Mouse (Mus musculus) heart, embryonic 12.5 days (tissue): ENCODE results near the gene Slc7a7. TPM values are rescaled to one million over a fixed set of nuclear protein-coding genes. Genes with fewer than 3 reads are reported as not detected.

Experiments
- ATAC-seq: fragments of 200-750 bp; cut with Nextera tagmentation; 2 replicates; pipeline ENCODE4 v1.8.0; 2017; ENCODE audit warnings: moderate TSS enrichment, moderate library complexity; ENCODE audit not compliant: insufficient number of reproducible peaks, low FRiP score
- H3K27ac ChIP-seq: fragments of 300-500 bp; sonication (generic); 2 replicates; pipeline ENCODE4 v1.5.1; 2016; ENCODE audit warnings: mild to moderate bottlenecking, moderate library complexity; ENCODE audit not compliant: poor library complexity, severe bottlenecking
- H3K27me3 ChIP-seq: fragments of 300-500 bp; sonication (generic); replicated peaks from 2 replicates; pipeline ENCODE4 v1.6.1; 2016; ENCODE audit warnings: mild to moderate bottlenecking, moderate library complexity
- H3K36me3 ChIP-seq: fragments of 300-500 bp; sonication (generic); 2 replicates; pipeline ENCODE4 v1.6.1; 2016; ENCODE audit warnings: mild to moderate bottlenecking, moderate library complexity
- H3K4me1 ChIP-seq: fragments of 300-500 bp; sonication (generic); replicated peaks from 2 replicates; pipeline ENCODE4 v1.6.1; 2016; ENCODE audit warnings: mild to moderate bottlenecking
- H3K4me2 ChIP-seq: fragments of 300-500 bp; sonication (generic); 2 replicates; pipeline ENCODE4 v1.6.1; 2016; ENCODE audit warnings: mild to moderate bottlenecking, moderate library complexity
- H3K4me3 ChIP-seq: fragments of 300-500 bp; sonication (generic); 2 replicates; pipeline ENCODE4 v1.5.1; 2016; ENCODE audit warnings: mild to moderate bottlenecking
- H3K9ac ChIP-seq: fragments of 300-500 bp; sonication (generic); 2 replicates; pipeline ENCODE4 v1.6.1; 2016; ENCODE audit warnings: mild to moderate bottlenecking, moderate library complexity
- H3K9me3 ChIP-seq: fragments of 300-500 bp; sonication (generic); replicated peaks from 2 replicates; pipeline ENCODE4 v1.6.1; 2016; ENCODE audit warnings: mild to moderate bottlenecking, moderate library complexity
- WGBS: fragments of 180-500 bp; shearing (Covaris S2); methylation state at CpG from one replicate; pipeline ENCODE4 v1.1.7; 2016; 5-methylcytosine and 5-hydroxymethylcytosine counted together
- polyA plus RNA-seq: library from polyadenylated mRNA; unstranded; fragments of >200 nt; fragmentation: Nextera tagmentation; extraction: Ambion mirVana; gene quantifications from 2 replicates; pipeline ENCODE4 v1.2.1, GENCODE M21; 2016

Gene Slc7a7
- polyA plus RNA-seq, 1 experiment from 2014 or later: 8.0 TPM

DNA sequence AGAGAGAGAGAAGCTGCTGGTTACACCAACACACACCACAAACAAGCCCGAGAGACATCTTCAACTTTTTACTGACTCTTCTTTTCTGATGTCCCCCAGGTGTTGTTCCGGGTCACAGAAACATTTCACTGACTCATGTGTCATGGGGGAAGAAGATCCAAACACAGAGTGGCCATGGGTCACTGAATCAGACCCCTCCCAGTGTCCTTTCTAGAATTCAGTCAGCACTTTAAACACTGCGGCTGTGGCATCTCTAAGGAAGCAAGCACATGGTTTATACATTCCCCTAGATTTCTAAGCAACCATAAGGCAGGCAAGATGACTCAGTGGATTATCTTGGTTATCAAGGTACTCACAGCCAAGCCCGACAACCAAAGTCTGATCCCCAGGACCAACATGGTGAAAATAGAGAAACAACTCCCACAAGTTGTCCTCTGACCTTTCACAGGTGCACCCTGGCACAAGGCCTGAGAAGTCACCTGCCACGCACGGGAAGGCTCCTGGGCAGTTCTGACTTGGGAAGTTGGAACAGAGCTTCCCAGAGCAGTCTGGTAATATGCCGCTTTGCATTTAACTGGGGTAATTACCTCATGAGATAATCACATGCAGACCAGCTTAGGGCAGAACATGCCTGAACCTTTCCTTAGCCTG, 31.5 kb downstream of the Slc7a7 start:
- Histone ChIP-seq H3K4me3 (no peak overlapping the region), H3K27me3 (no peaks in the 10 kb centered on the region), H3K27ac (no peak overlapping the region), H3K4me1 (peaks cover 10% of the 10 kb centered on the region), H3K36me3 (no peaks in the 10 kb centered on the region), H3K9me3 (no peaks in the 10 kb centered on the region), H3K9ac (no peak overlapping the region), H3K4me2 (no peak overlapping the region)
- no peak for ATAC-seq
- WGBS: 78% methylated on average over 7 of the region's 7 CpGs

DNA sequence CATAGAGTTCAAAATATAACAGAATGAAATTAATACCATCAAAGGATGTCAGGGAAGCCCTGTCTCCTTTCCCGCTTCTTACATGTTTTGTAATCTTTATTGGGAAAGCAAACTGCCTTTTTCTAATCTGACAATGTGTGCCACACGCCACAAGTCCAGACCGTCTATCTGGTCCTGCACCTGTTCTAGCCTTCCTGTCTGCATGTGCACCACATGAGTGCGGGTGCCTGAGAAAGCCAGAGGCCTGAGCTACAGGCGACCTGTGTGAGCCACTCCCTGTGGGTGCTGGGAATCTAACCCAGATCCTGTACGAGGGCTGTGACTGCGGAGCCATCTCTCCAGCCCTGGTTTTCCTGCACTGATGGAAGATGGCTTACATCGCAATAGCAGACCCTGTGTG, 33.2 kb downstream of the Slc7a7 start:
- H3K27me3 ChIP-seq: no peaks in the 10 kb centered on the region
- no peak overlapping the region for H3K4me2 ChIP-seq
- 78% methylated on average over 8 of the region's 8 CpGs for WGBS
- no peak overlapping the region for H3K9ac ChIP-seq
- H3K4me3 ChIP-seq: no peak overlapping the region
- no peaks in the 10 kb centered on the region for H3K36me3 ChIP-seq
- no peaks in the 10 kb centered on the region for H3K9me3 ChIP-seq
- no peak overlapping the region for H3K27ac ChIP-seq
- no peak for ATAC-seq
- H3K4me1 ChIP-seq: peaks cover 10% of the 10 kb centered on the region

DNA sequence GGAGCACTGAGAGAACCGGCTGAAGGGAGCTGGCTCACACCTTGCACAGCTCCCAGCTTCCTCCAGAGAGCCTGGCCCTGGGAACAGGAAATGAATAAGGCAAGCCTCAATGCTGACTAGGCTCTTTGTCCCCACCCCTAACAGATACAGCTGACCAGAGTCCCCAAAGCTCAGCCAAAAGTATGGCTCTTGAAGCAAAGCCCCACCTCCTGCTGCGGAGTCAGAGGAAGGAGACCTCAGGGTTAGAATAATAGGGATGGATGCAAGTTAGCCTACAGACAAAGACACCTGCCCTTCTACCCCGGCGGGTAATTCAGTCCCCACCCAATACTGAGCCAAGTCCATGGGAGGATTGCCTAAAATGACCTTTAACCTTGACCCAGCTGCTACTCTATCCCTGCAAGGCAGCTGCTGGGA, 34.2 kb downstream of the Slc7a7 start:
- H3K4me2 ChIP-seq: no peak overlapping the region
- 45% methylated on average over 4 of the region's 4 CpGs for WGBS
- H3K36me3 ChIP-seq: no peaks in the 10 kb centered on the region
- H3K27me3 ChIP-seq: no peaks in the 10 kb centered on the region
- H3K4me3 ChIP-seq: no peak overlapping the region
- no peaks in the 10 kb centered on the region for H3K9me3 ChIP-seq
- peak; percentile 65; the same call in 1 of the 2 replicates for ATAC-seq
- no peak overlapping the region for H3K27ac ChIP-seq
- H3K4me1 ChIP-seq: peaks cover 10% of the 10 kb centered on the region
- H3K9ac ChIP-seq: no peak overlapping the region

DNA sequence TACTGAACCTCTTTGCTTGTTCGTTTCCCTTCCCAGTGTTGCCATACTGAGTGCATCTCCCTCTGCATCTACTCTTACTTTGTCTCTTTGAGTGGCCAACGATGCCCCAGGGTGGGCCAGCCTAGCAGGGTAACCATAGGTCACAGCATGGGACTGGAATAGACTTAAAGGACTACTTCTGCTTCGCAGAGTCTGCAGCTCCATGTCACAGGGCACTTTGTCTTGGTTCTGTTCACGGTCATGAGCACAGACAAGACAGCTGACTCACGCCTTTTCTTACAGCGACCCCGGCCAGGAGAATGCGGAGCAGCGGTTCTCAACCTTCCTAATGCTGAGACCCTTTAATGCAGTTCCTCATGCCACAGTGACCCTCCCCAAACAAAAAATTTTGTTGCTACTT, 34.9 kb downstream of the Slc7a7 start:
- 81% methylated on average over 9 of the region's 9 CpGs for WGBS

DNA sequence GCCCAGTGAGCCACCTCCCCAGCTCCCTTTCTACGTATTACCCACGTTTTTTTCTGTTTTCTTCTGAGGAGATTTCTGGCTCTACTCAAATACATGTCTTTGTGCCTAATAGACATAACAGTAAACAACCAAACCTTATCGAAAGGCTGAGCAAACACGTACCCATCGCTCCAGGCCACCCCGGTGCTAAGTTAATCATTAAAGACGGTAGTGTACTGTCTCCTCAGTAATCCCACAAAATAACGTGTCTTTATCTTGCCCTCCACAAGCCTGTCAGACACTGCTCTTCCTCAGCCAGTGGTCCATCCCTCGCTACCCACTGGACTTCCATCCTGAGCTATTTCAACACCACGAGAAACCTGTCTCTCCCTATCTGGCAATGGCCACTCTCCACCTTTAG, 35.8 kb downstream of the Slc7a7 start:
- Histone ChIP-seq H3K27ac (no peak overlapping the region), H3K27me3 (no peaks in the 10 kb centered on the region), H3K36me3 (no peaks in the 10 kb centered on the region), H3K4me2 (no peak overlapping the region), H3K4me1 (peaks cover 10% of the 10 kb centered on the region), H3K4me3 (no peak overlapping the region), H3K9me3 (no peaks in the 10 kb centered on the region), H3K9ac (no peak overlapping the region)
- 78% methylated on average over 10 of the region's 10 CpGs for WGBS
- ATAC-seq: no peak

More for the DNA sequence above, 34.9 kb downstream of the Slc7a7 start:
- no peaks in the 10 kb centered on the region for H3K9me3 ChIP-seq
- no peak overlapping the region for H3K27ac ChIP-seq
- no peak overlapping the region for H3K4me2 ChIP-seq
- H3K4me1 ChIP-seq: peaks cover 10% of the 10 kb centered on the region
- H3K9ac ChIP-seq: no peak overlapping the region
- H3K27me3 ChIP-seq: no peaks in the 10 kb centered on the region
- no peak overlapping the region for H3K4me3 ChIP-seq
- no peaks in the 10 kb centered on the region for H3K36me3 ChIP-seq
- no peak for ATAC-seq

DNA sequence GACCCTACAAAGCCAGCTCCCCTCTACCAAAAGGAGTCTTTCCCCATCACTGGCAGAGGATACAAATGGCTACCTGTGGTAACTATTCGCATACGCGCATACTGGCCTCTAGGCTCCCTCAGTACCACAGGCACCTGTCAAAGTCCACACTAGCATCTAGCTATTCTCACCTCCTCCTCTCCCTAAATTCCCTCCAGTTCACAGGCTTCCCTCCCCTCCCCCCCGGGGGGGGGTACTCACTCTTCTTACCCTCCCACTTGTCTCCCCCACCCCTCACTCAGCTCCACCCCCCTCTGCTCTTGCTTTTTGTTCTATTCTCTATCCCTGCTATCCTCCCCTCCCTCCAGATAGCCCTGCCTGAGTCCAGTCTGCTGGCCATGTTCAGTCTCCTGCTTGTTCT, 37.0 kb downstream of the Slc7a7 start:
- no peak overlapping the region for H3K27ac ChIP-seq
- no peaks in the 10 kb centered on the region for H3K9me3 ChIP-seq
- H3K9ac ChIP-seq: no peak overlapping the region
- ATAC-seq: no peak
- peaks cover 10% of the 10 kb centered on the region for H3K4me1 ChIP-seq
- no peak overlapping the region for H3K4me3 ChIP-seq
- H3K36me3 ChIP-seq: no peaks in the 10 kb centered on the region
- H3K27me3 ChIP-seq: no peaks in the 10 kb centered on the region
- WGBS: 79% methylated on average over 4 of the region's 4 CpGs
- H3K4me2 ChIP-seq: no peak overlapping the region

DNA sequence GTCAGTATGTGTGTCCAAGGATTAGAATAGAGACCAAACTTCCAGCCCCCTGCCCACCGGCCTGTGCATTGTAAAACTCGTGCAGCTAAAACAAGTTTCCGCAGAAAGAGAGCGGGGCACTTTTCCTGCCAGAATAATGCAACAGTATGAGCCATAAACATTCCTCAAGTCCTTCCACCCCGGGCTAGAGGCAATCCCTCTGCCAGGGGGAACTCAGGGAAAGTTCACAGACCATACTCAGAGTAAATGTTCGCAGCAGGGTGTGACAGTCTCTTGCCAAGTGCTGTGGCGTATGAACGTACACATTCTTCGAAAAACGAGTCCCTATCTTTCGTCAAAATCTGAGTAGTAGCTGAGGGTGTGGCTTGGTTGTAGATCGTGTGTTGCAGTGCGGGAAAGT, 38.0 kb downstream of the Slc7a7 start:
- WGBS: 82% methylated on average over 13 of the region's 13 CpGs
- no peak for ATAC-seq
- no peak overlapping the region for H3K4me2 ChIP-seq
- peaks cover 10% of the 10 kb centered on the region for H3K4me1 ChIP-seq
- H3K27ac ChIP-seq: no peak overlapping the region
- H3K9me3 ChIP-seq: no peaks in the 10 kb centered on the region
- no peaks in the 10 kb centered on the region for H3K36me3 ChIP-seq
- no peak overlapping the region for H3K9ac ChIP-seq
- H3K27me3 ChIP-seq: no peaks in the 10 kb centered on the region
- no peak overlapping the region for H3K4me3 ChIP-seq

DNA sequence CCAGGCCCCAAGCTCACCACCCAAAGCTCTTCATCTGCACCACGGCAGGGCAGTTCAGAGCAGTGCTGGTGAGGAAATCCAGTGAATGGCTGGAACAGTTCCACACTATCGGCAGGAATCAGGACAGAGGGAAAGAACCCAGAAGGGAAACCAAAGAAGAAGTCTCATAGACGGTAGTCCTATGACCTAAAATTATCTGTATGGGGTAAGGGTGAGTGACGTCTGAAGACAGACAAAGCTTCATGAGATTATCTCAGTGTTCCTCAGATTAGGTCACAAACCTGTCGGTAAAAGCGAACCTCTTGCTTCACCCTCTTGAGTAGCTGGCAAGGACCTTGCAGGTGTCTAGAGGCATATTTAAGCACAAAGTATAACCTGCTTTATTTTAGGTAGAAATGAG, 40.4 kb downstream of the Slc7a7 start:
- ATAC-seq: no peak
- H3K36me3 ChIP-seq: peaks cover 8% of the 10 kb centered on the region; the same call in 1 of the 2 replicates
- WGBS: 60% methylated on average over 6 of the region's 6 CpGs

DNA sequence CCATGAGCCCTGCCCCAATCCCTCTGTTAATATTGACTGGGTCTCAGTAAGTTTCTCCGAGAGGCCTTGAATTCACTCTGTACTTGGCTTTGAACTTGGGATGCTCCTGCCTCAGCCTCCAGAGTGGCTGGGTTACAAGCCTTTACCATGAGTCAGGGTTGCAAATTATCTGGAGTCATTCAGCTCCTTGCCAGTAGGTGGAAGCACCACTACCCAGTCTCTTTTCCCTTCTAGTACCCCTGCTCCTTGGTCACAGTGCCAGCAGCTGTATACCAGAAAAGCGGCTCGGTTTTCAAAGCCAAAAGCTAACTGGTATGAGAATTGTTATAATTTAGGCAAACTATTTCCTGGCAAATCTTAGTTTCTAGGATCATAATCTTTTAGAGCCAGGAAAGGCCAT, 41.7 kb downstream of the Slc7a7 start:
- H3K27ac ChIP-seq: no peak overlapping the region
- no peak for ATAC-seq
- no peaks in the 10 kb centered on the region for H3K27me3 ChIP-seq
- H3K9me3 ChIP-seq: peaks cover 4% of the 10 kb centered on the region; the same call in 1 of the 2 replicates
- H3K4me1 ChIP-seq: no peaks in the 10 kb centered on the region
- H3K36me3 ChIP-seq: peaks cover 17% of the 10 kb centered on the region
- WGBS: 84% methylated on average over 3 of the region's 3 CpGs
- H3K4me2 ChIP-seq: no peak overlapping the region
- H3K4me3 ChIP-seq: no peak overlapping the region
- H3K9ac ChIP-seq: no peak overlapping the region

More for the DNA sequence above, 40.4 kb downstream of the Slc7a7 start:
- H3K9me3 ChIP-seq: no peaks in the 10 kb centered on the region
- no peak overlapping the region for H3K27ac ChIP-seq
- no peak overlapping the region for H3K9ac ChIP-seq
- H3K4me1 ChIP-seq: no peaks in the 10 kb centered on the region
- no peak overlapping the region for H3K4me3 ChIP-seq
- H3K4me2 ChIP-seq: no peak overlapping the region
- no peaks in the 10 kb centered on the region for H3K27me3 ChIP-seq

DNA sequence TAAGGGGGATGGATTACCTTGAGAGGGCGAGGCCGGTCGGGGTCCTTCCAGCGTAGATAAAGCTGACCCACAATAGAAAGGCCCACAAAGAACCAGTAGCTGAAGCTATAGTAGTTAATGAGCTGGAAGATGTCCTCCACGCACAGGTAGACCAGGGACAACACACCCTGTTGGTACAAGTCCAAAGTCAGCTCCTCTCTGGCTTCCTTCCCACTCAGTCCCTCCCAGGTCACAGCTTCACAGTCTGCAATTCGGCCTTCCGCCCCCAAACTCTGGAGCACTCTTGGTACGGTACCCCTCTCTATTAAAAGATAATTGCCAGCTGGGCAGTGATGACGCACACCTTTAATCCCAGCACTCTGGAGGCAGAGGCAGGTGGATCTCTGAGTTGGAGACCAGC, 44.7 kb downstream of the Slc7a7 start:
- no peak overlapping the region for H3K4me2 ChIP-seq
- H3K27ac ChIP-seq: no peak overlapping the region
- ATAC-seq: no peak
- H3K9ac ChIP-seq: no peak overlapping the region
- no peak overlapping the region for H3K4me3 ChIP-seq
- H3K27me3 ChIP-seq: no peaks in the 10 kb centered on the region
- 87% methylated on average over 9 of the region's 9 CpGs for WGBS
- no peaks in the 10 kb centered on the region for H3K4me1 ChIP-seq
- H3K9me3 ChIP-seq: peaks cover 4% of the 10 kb centered on the region; the same call in 1 of the 2 replicates
- H3K36me3 ChIP-seq: peaks cover 47% of the 10 kb centered on the region

DNA sequence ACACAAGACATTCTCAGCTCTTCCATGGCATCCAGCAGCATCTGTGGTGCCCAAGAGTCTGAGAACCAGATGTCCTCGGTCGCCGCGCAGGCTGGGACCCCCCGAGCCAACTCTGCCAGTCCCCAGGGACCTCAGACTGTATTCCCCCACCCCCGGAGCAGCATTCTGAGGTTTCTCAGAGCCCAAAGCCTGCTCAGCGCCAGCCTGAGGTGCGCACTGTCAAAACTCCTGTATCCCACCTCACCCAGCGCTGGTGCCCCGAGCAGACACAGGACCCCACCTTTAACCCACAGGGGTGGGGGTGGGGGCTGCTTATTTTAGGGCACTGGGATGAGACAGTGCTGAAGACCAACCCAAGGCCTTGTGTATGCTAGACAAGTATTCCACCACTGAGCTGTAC, 46.1 kb downstream of the Slc7a7 start:
- Histone ChIP-seq H3K4me1 (no peaks in the 10 kb centered on the region), H3K9me3 (peaks cover 4% of the 10 kb centered on the region; the same call in 1 of the 2 replicates), H3K27me3 (no peaks in the 10 kb centered on the region), H3K4me2 (no peak overlapping the region), H3K36me3 (peaks cover 61% of the 10 kb centered on the region), H3K27ac (no peak overlapping the region), H3K4me3 (no peak overlapping the region), H3K9ac (no peak overlapping the region)
- ATAC-seq: no peak
- WGBS: 95% methylated on average over 10 of the region's 10 CpGs

DNA sequence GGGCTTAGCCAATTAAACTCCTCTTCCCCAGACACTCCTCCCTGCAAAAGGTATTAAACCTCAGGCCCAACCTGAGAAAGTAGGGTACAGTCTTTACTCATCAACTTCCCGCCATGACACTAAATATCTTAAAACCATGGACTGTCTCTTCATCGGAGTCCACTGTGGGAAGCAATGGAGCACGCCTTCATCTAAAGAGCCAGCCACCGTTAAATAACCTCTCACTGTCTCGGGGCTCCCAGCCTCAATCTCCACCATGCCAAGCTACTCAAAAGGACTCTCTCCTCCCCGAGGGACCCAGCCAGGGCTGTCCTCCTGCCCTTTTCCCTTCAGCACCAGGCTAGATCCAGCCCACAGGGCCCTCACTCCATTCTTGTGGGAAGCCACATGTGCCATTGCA, 47.0 kb downstream of the Slc7a7 start:
- no peak for ATAC-seq
- Histone ChIP-seq H3K4me1 (no peaks in the 10 kb centered on the region), H3K4me2 (no peak overlapping the region), H3K4me3 (no peak overlapping the region), H3K36me3 (peaks cover 68% of the 10 kb centered on the region), H3K27ac (no peak overlapping the region), H3K9me3 (peaks cover 4% of the 10 kb centered on the region; the same call in 1 of the 2 replicates), H3K27me3 (no peaks in the 10 kb centered on the region), H3K9ac (no peak overlapping the region)
- WGBS: 94% methylated on average over 6 of the region's 6 CpGs
